In the genomic region with DNA sequence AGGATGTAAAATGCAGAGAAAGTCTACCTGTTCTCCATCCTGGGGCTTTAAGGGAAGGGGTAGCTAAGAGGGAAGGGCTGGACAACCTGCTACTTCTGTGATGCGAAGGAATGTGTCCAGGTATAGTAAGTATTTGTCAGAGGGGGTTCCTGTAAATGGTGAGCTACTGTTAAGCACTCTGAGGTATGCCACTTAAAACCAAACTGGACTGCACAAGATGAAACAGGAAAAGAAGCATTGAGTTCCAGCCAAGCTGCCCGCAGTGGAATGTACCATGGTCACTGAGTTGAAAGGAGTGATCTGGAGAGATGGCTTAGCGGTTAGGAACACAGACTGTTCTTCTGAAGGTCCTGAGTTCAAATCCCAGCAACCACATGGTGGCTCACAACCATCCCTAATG, we compare ENCODE assay signal across 19 mouse cellular contexts.
"Had no signal": no experiment of that assay in that cellular context is flagged by ENCODE, and none has a peak within 500 bp of the region (broad histone marks: within the 10 kb centered on the region; RNA-seq: fewer than 3 reads in every experiment).

No protein-coding gene starts in this region.

- H3K4me3 ChIP-seq: layer of hippocampus, adult 2 months; left cerebral cortex, adult 2 months; liver, embryonic 13.5 days; megakaryocyte, embryonic 14.5 days had no signal

- H3K27me3 ChIP-seq: liver, embryonic 13.5 days; megakaryocyte, embryonic 14.5 days had no signal

- H3K36me3 ChIP-seq: liver, embryonic 13.5 days had no signal

- DNase-seq: kidney, adult 2 months; kidney, postnatal 25 days; layer of hippocampus, adult 9-11 months; layer of hippocampus, postnatal 36 days; liver, embryonic 13.5 days; midbrain, embryonic 14.5 days; right cerebral cortex, postnatal 14 days; right cerebral cortex, postnatal 4 days; thymus, adult 2 months; thymus, postnatal 25 days had no signal

- H3K9ac ChIP-seq: liver, embryonic 13.5 days had no signal

- ATAC-seq: hindbrain, postnatal 0 days; inflammation-experienced regulatory T-cells, adult 6 months; intestine, embryonic 16.5 days had no signal

- H3K4me2 ChIP-seq: liver, embryonic 13.5 days; midbrain, embryonic 11.5 days had no signal

- H3K27ac ChIP-seq: hindbrain, postnatal 0 days; kidney, postnatal 0 days; layer of hippocampus, adult 2 months; left cerebral cortex, adult 2 months; liver, embryonic 13.5 days; stomach, postnatal 0 days had no signal

- H3K9me3 ChIP-seq: liver, embryonic 13.5 days had no signal

- H3K4me1 ChIP-seq: liver, embryonic 13.5 days; megakaryocyte, embryonic 14.5 days had no signal
